Mouse (Mus musculus): ENCODE results near the gene Nat14. TPM values are rescaled to one million over a fixed set of nuclear protein-coding genes. Genes with fewer than 3 reads are reported as not detected.
A peak's percentile ranks its signal among the peaks of the same experiment; 100 is the strongest.

The Nat14 gene
- polyA plus RNA-seq, 1 experiment from 2014 or later = 8.3 TPM

DNA sequence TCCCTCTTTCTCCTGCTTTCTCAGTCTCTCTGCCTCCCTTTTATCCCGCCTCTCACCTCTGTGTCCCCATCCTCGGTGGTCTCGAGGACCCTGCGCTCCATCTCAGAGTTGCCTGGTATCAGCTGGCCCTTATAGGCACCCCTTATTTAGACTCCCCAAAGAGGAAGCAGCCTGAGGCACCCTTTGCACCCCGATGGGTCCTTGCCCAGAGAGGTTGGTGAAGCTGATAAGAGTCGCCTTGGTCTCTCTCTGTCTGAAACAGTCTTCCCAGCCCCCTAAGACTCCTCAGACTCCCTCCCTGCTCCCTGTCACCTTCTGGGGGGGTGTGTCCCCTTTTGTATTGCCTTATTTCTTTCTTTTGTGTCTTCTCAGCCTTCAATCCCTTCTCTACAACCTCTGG is 49.2 kb downstream of the Nat14 start, which contains the start of gene Sbk3:
Sbk3 (minus strand) TSS at position 101 of the 400 bp plus-strand sequence.
- no peak for DNase-seq (ENCODE audit: extremely low spot score, low spot score)

DNA sequence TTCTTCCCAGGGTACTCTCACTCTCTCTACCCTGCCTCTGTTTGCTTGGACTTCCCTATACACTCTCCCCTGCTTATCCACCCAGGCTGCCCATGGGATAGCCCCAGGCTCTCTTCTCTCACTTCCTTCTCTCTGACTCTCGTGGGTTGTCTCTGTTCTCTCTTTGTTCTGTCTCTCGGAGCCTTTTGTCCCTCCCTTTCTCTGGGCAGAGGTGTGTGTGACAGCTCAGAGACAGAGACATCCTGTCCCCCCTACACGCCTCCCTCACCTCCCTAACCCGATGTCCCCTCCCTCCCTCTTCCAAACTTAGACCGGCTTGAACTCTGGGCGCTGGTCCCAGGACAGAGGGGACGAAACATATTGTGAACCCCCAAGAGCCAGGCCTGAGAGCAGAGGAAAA is 49.9 kb downstream of the Nat14 start:
- no peaks in the 10 kb centered on the region for H3K27me3 ChIP-seq (ENCODE audit: poor library complexity, severe bottlenecking)
- H3K4me1 ChIP-seq = peaks cover 17% of the 10 kb centered on the region
- no peaks in the 10 kb centered on the region for H3K9me3 ChIP-seq
- DNase-seq (ENCODE audit: extremely low spot score, low spot score) = no peak
- no peaks in the 10 kb centered on the region for H3K36me3 ChIP-seq (replicated peaks)
- H3K27ac ChIP-seq = 0 out of 2 replicates have a peak overlapping the region, but pooled peaks have one; percentile 1
- H3K4me3 ChIP-seq = no peak overlapping the region
- WGBS = 30% methylated on average over 7 of the region's 7 CpGs

More for the DNA sequence above, 49.2 kb downstream of the Nat14 start, which contains the start of gene Sbk3:
- no peak within 1 kb of the TSS for H3K4me3 ChIP-seq
- H3K9me3 ChIP-seq = no peaks in the 10 kb centered on the region
- H3K27me3 ChIP-seq (ENCODE audit: poor library complexity, severe bottlenecking) = no peaks in the 10 kb centered on the region
- no peaks in the 10 kb centered on the region for H3K36me3 ChIP-seq (replicated peaks)
- H3K27ac ChIP-seq = 0 out of 2 replicates have a peak within 1 kb of the TSS, but pooled peaks have one; percentile 37
- 44% methylated on average over 6 of the region's 6 CpGs for WGBS
- peaks cover 17% of the 10 kb centered on the region for H3K4me1 ChIP-seq

DNA sequence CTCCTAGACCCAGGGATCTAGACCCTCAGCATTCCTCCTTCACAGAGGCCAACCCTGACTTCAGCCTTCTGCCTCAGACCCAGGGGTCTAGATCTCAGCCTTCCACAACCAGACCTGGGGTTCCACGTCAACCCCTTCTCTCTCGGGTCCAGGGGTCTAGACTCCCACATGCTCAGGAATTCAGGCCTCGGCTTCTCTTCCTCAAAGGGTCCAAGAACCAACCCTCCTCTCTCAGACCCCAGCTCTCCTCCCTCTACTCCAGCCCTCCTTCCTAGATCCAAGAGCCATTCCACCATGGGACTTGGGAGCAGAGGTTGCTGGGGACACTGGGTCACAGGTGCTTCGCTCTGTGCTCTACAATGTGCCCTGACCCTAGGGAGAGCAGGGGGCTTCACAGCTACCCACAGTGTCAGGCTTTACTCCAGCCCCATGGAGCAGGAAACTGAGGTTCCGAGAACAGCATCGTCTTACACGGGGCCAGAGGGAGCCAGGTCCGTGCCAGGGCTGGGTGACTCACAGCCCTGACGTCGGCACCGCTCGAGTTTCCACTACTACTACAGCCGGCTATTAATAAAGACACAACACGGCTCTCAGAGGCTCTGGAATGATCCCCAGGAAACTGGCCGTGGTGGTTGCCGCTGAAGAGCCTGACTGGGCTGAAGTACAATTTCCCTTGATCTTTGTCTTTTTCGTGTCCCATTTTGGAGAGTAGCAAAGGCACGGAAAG is 50.7 kb downstream of the Nat14 start:
- no peak overlapping the region for H3K4me3 ChIP-seq

More for the DNA sequence above, 50.7 kb downstream of the Nat14 start:
- no peaks in the 10 kb centered on the region for H3K27me3 ChIP-seq (ENCODE audit: poor library complexity, severe bottlenecking)
- WGBS = 81% methylated on average over 18 of the region's 18 CpGs
- peaks cover 17% of the 10 kb centered on the region for H3K4me1 ChIP-seq
- H3K9me3 ChIP-seq = peaks cover 3% of the 10 kb centered on the region; the same call in 1 of the 2 replicates
- DNase-seq (ENCODE audit: extremely low spot score, low spot score) = no peak
- no peaks in the 10 kb centered on the region for H3K36me3 ChIP-seq (replicated peaks)
- 0 out of 2 replicates have a peak overlapping the region, but pooled peaks have one; percentile 1 for H3K27ac ChIP-seq

Other genes with a start within 250 kb of the Nat14 start
- gene Hspbp1, start 237.0 kb upstream of the Nat14 start, polyA plus RNA-seq (2016; fragmentation: Nextera tagmentation; extraction: Ambion mirVana) = 135 and 137 TPM in 2 replicates
- gene Brsk1, start 231.4 kb upstream of the Nat14 start, polyA plus RNA-seq (2016; fragmentation: Nextera tagmentation; extraction: Ambion mirVana) = 2.2 TPM in 2 replicates
- gene Tmem150b, start 196.8 kb upstream of the Nat14 start, polyA plus RNA-seq (2016; fragmentation: Nextera tagmentation; extraction: Ambion mirVana) = 0.11 and 0.20 TPM in 2 replicates
- gene Kmt5c, start 181.9 kb upstream of the Nat14 start, polyA plus RNA-seq (2016; fragmentation: Nextera tagmentation; extraction: Ambion mirVana) = 98.9 and 101 TPM in 2 replicates
- gene Cox6b2, start 168.9 kb upstream of the Nat14 start, polyA plus RNA-seq (2016; fragmentation: Nextera tagmentation; extraction: Ambion mirVana) = 40.4 and 44.2 TPM in 2 replicates
- gene Fam71e2, start 150.7 kb upstream of the Nat14 start, polyA plus RNA-seq (2016; fragmentation: Nextera tagmentation; extraction: Ambion mirVana) = not detected in 2 replicates
- not detected in 2 replicates for gene Il11, start 139.2 kb upstream of the Nat14 start, polyA plus RNA-seq (2016; fragmentation: Nextera tagmentation; extraction: Ambion mirVana)
- gene Tmem190, start 139.1 kb upstream of the Nat14 start, polyA plus RNA-seq (2016; fragmentation: Nextera tagmentation; extraction: Ambion mirVana) = 0.34 TPM in 1 of 2 replicates, not detected in the other
- 3.9 and 4.4 TPM in 2 replicates for gene Tmem238, start 132.4 kb upstream of the Nat14 start, polyA plus RNA-seq (2016; fragmentation: Nextera tagmentation; extraction: Ambion mirVana)
- 374 and 397 TPM in 2 replicates for gene Rpl28, start 129.2 kb upstream of the Nat14 start, polyA plus RNA-seq (2016; fragmentation: Nextera tagmentation; extraction: Ambion mirVana)
- gene Ube2s, start 109.4 kb upstream of the Nat14 start, polyA plus RNA-seq (2016; fragmentation: Nextera tagmentation; extraction: Ambion mirVana) = 399 and 408 TPM in 2 replicates
- 0.47 and 0.79 TPM in 2 replicates for gene Shisa7, start 77.3 kb upstream of the Nat14 start, polyA plus RNA-seq (2016; fragmentation: Nextera tagmentation; extraction: Ambion mirVana)
- 2.6 and 2.9 TPM in 2 replicates for gene Isoc2b, start 51.8 kb upstream of the Nat14 start, polyA plus RNA-seq (2016; fragmentation: Nextera tagmentation; extraction: Ambion mirVana)
- 0.73 and 1.0 TPM in 2 replicates for gene Isoc2a, start 44.9 kb upstream of the Nat14 start, polyA plus RNA-seq (2016; fragmentation: Nextera tagmentation; extraction: Ambion mirVana)
- 0.12 and 0.22 TPM in 2 replicates for gene Gm36210, start 15.5 kb upstream of the Nat14 start, polyA plus RNA-seq (2016; fragmentation: Nextera tagmentation; extraction: Ambion mirVana)
- 4.1 and 4.2 TPM in 2 replicates for gene Zfp628, start 6.8 kb upstream of the Nat14 start, polyA plus RNA-seq (2016; fragmentation: Nextera tagmentation; extraction: Ambion mirVana)
- 1.2 and 1.3 TPM in 2 replicates for gene Ssc5d, start 3.8 kb downstream of the Nat14 start, polyA plus RNA-seq (2016; fragmentation: Nextera tagmentation; extraction: Ambion mirVana)
- gene Sbk2, start 42.4 kb downstream of the Nat14 start, polyA plus RNA-seq (2016; fragmentation: Nextera tagmentation; extraction: Ambion mirVana) = 0.11 TPM in 1 of 2 replicates, not detected in the other
- gene Sbk3, start 49.1 kb downstream of the Nat14 start, polyA plus RNA-seq (2016; fragmentation: Nextera tagmentation; extraction: Ambion mirVana) = 0.10 TPM in 1 of 2 replicates, not detected in the other
- gene Zfp579, start 74.1 kb downstream of the Nat14 start, polyA plus RNA-seq (2016; fragmentation: Nextera tagmentation; extraction: Ambion mirVana) = 27.3 and 28.7 TPM in 2 replicates
- gene Zfp524, start 92.4 kb downstream of the Nat14 start, polyA plus RNA-seq (2016; fragmentation: Nextera tagmentation; extraction: Ambion mirVana) = 8.4 and 9.4 TPM in 2 replicates
- gene Fiz1, start 92.7 kb downstream of the Nat14 start, polyA plus RNA-seq (2016; fragmentation: Nextera tagmentation; extraction: Ambion mirVana) = 54.0 and 54.1 TPM in 2 replicates
- gene Gm44973, start 93.5 kb downstream of the Nat14 start, polyA plus RNA-seq (2016; fragmentation: Nextera tagmentation; extraction: Ambion mirVana) = 1.0 and 1.1 TPM in 2 replicates
- gene Zfp865, start 98.3 kb downstream of the Nat14 start, polyA plus RNA-seq (2016; fragmentation: Nextera tagmentation; extraction: Ambion mirVana) = 5.1 and 5.7 TPM in 2 replicates
- 4.7 and 6.6 TPM in 2 replicates for gene Ccdc106, start 98.5 kb downstream of the Nat14 start, polyA plus RNA-seq (2016; fragmentation: Nextera tagmentation; extraction: Ambion mirVana)
- not detected in 2 replicates for gene 4632433K11Rik, start 112.1 kb downstream of the Nat14 start, polyA plus RNA-seq (2016; fragmentation: Nextera tagmentation; extraction: Ambion mirVana)
- 3.0 and 3.8 TPM in 2 replicates for gene Zfp784, start 116.4 kb downstream of the Nat14 start, polyA plus RNA-seq (2016; fragmentation: Nextera tagmentation; extraction: Ambion mirVana)
- gene Zfp580, start 129.5 kb downstream of the Nat14 start, polyA plus RNA-seq (2016; fragmentation: Nextera tagmentation; extraction: Ambion mirVana) = 38.0 and 38.8 TPM in 2 replicates
- 181 and 196 TPM in 2 replicates for gene U2af2, start 140.1 kb downstream of the Nat14 start, polyA plus RNA-seq (2016; fragmentation: Nextera tagmentation; extraction: Ambion mirVana)
- 53.5 and 54.6 TPM in 2 replicates for gene Epn1, start 158.2 kb downstream of the Nat14 start, polyA plus RNA-seq (2016; fragmentation: Nextera tagmentation; extraction: Ambion mirVana)
- gene Rfpl4, start 194.9 kb downstream of the Nat14 start, polyA plus RNA-seq (2016; fragmentation: Nextera tagmentation; extraction: Ambion mirVana) = not detected in 2 replicates
- 0.24 TPM in 1 of 2 replicates, not detected in the other for gene Rasl2-9, start 203.9 kb downstream of the Nat14 start, polyA plus RNA-seq (2016; fragmentation: Nextera tagmentation; extraction: Ambion mirVana)
- 0.01 TPM in 1 of 2 replicates, not detected in the other for gene Vmn1r55, start 227.6 kb downstream of the Nat14 start, polyA plus RNA-seq (2016; fragmentation: Nextera tagmentation; extraction: Ambion mirVana)